ENCODE assay signal across 8 mouse cellular contexts in genomic region chr1:55131424-55132014, GRCm38 (mm10). TPM values are rescaled to one million over a fixed set of nuclear protein-coding genes. Genes with fewer than 3 reads are reported as not detected.
DNase-seq lines count a peak whose midpoint lies in the region; ATAC-seq lines count a peak whose summit lies in the region.

No protein-coding gene starts in this region.

- peak overlapping the region; percentile 100 for H3K4me3 ChIP-seq in embryonic facial prominence, embryonic 15.5 days (replicated peaks)
- H3K4me3 ChIP-seq in kidney, embryonic 16.5 days (ENCODE audit: low read length), result peak overlapping the region; percentile 98

- H3K4me1 ChIP-seq in embryonic facial prominence, embryonic 15.5 days, result peaks cover 16% of the 10 kb centered on the region
- peaks cover 14% of the 10 kb centered on the region for H3K4me1 ChIP-seq in kidney, embryonic 16.5 days (ENCODE audit: insufficient read depth, low read length)

- peak overlapping the region; percentile 98 for H3K9ac ChIP-seq in embryonic facial prominence, embryonic 15.5 days
- peak overlapping the region; percentile 99 for H3K9ac ChIP-seq in kidney, embryonic 16.5 days (replicated peaks; ENCODE audit: low read length)

- H3K36me3 ChIP-seq in embryonic facial prominence, embryonic 15.5 days, result no peaks in the 10 kb centered on the region
- 0 out of 2 replicates have a peak, but pooled peaks cover 3% of the 10 kb centered on the region for H3K36me3 ChIP-seq in kidney, embryonic 16.5 days (ENCODE audit: insufficient read depth, low read length)

- WGBS in embryonic facial prominence, embryonic 15.5 days, result 0% methylated on average over 47 of the region's 47 CpGs
- under 1% methylated on average over 36 of the region's 47 CpGs for WGBS in kidney, embryonic 16.5 days

- peak overlapping the region; percentile 98 for H3K27ac ChIP-seq in embryonic facial prominence, embryonic 15.5 days (replicated peaks)
- peak overlapping the region; percentile 97 for H3K27ac ChIP-seq in kidney, embryonic 16.5 days (ENCODE audit: low read length)

- H3K4me2 ChIP-seq in embryonic facial prominence, embryonic 15.5 days (replicated peaks), result peak overlapping the region; percentile 58
- H3K4me2 ChIP-seq in kidney, embryonic 16.5 days (replicated peaks; ENCODE audit: low read depth, low read length), result peak overlapping the region; percentile 84

- H3K27me3 ChIP-seq in embryonic facial prominence, embryonic 15.5 days, result no peaks in the 10 kb centered on the region
- no peaks in the 10 kb centered on the region for H3K27me3 ChIP-seq in kidney, embryonic 16.5 days (ENCODE audit: insufficient read depth, low read length)

- DNase-seq in kidney, adult 9 months, result peak; percentile 56
- DNase-seq in kidney, postnatal 4 days, result no peak
- peak; percentile 55 for DNase-seq in MEL-GATA-1-ER (ENCODE audit: extremely low read depth, low read depth)
- DNase-seq in urinary bladder, postnatal 10 days (ENCODE audit: low spot score), result peak; percentile 11
- no peak for DNase-seq in adrenal gland, adult 18-20 months (ENCODE audit: low spot score in 2 of 2)

- no peaks in the 10 kb centered on the region for H3K9me3 ChIP-seq in embryonic facial prominence, embryonic 15.5 days (replicated peaks)
- no peaks in the 10 kb centered on the region for H3K9me3 ChIP-seq in kidney, embryonic 16.5 days (ENCODE audit: low read length)

- ATAC-seq in embryonic facial prominence, embryonic 15.5 days (ENCODE audit: insufficient number of reproducible peaks, low FRiP score, low TSS enrichment, low read depth), result peak; percentile 84
- peak; percentile 93 for ATAC-seq in kidney, embryonic 16.5 days (ENCODE audit: low FRiP score, low TSS enrichment)
- ATAC-seq in megakaryocyte-erythroid progenitor cell, adult 5-6 weeks (replicated peaks; ENCODE audit: low FRiP score, low TSS enrichment, poor library complexity, severe bottlenecking), result peak; percentile 58

RNA-seq across cellular contexts. Expression of gene Mob4, which starts 0.5 kb away (rescaled TPM):
- polyA plus RNA-seq in embryonic facial prominence, embryonic 15.5 days (2015; fragmentation: Nextera tagmentation; extraction: Ambion mirVana), result 126 and 134 TPM in 2 replicates
- polyA plus RNA-seq in kidney, embryonic 16.5 days (2015; fragmentation: Nextera tagmentation; extraction: Ambion mirVana), result 134 and 139 TPM in 2 replicates
- total RNA-seq in megakaryocyte-erythroid progenitor cell, adult 5-6 weeks (2014; fragmentation: Nextera tagmentation), result 33.5 and 42.6 TPM in 2 replicates
- 29.4 and 68.9 TPM in 2 replicates for total RNA-seq in megakaryocyte-erythroid progenitor cell, adult 5-6 weeks (2017)
- 100 to 1,000 TPM; 230 to 477 TPM for total RNA-seq in adrenal gland, adult 18-20 months (2021)

RNA-seq across cellular contexts. Expression of gene Hspd1, which starts 43.5 kb away (rescaled TPM):
- 298 and 303 TPM in 2 replicates for polyA plus RNA-seq in embryonic facial prominence, embryonic 15.5 days (2015; fragmentation: Nextera tagmentation; extraction: Ambion mirVana)
- 480 and 498 TPM in 2 replicates for polyA plus RNA-seq in kidney, embryonic 16.5 days (2015; fragmentation: Nextera tagmentation; extraction: Ambion mirVana)
- total RNA-seq in megakaryocyte-erythroid progenitor cell, adult 5-6 weeks (2014; fragmentation: Nextera tagmentation), result 526 and 530 TPM in 2 replicates
- total RNA-seq in megakaryocyte-erythroid progenitor cell, adult 5-6 weeks (2017), result 929 and 1,055 TPM in 2 replicates
- total RNA-seq in adrenal gland, adult 18-20 months (2021), result 1,000 to 10,000 TPM; 1,240 to 1,713 TPM

RNA-seq across cellular contexts. Expression of gene Hspe1, which starts 43.6 kb away (rescaled TPM):
- 292 and 314 TPM in 2 replicates for polyA plus RNA-seq in embryonic facial prominence, embryonic 15.5 days (2015; fragmentation: Nextera tagmentation; extraction: Ambion mirVana)
- polyA plus RNA-seq in kidney, embryonic 16.5 days (2015; fragmentation: Nextera tagmentation; extraction: Ambion mirVana), result 404 and 411 TPM in 2 replicates
- 836 and 866 TPM in 2 replicates for total RNA-seq in megakaryocyte-erythroid progenitor cell, adult 5-6 weeks (2014; fragmentation: Nextera tagmentation)
- 921 and 969 TPM in 2 replicates for total RNA-seq in megakaryocyte-erythroid progenitor cell, adult 5-6 weeks (2017)
- total RNA-seq in adrenal gland, adult 18-20 months (2021), result 100 to 1,000 TPM; 720 to 924 TPM

Comparison
In these comparisons a context has a peak if more than half of its experiments do, and no peak if none do; other contexts are left out.
1. DNase-seq: peak in kidney, adult 9 months (single experiment), MEL-GATA-1-ER (single experiment) and urinary bladder, postnatal 10 days (single experiment); none in kidney, postnatal 4 days (0 of 2) and adrenal gland, adult 18-20 months (0 of 2).
2. Peak in every context shown above with its lines, with median percentiles within 50 percentile points of each other: ATAC-seq.